Mouse (Mus musculus) neural tube, embryonic 15.5 days (tissue): ENCODE measurements around the gene Dip2b. TPM values are rescaled to one million over a fixed set of nuclear protein-coding genes. Genes with fewer than 3 reads are reported as not detected.
A peak's percentile ranks its signal among the peaks of the same experiment; 100 is the strongest.

Experiments
- ATAC-seq: fragments of 200-750 bp; cut with Nextera tagmentation; 2 replicates; pipeline ENCODE4 v1.8.0; 2017; ENCODE audit warnings: mild to moderate bottlenecking, moderate TSS enrichment, moderate library complexity; ENCODE audit not compliant: low FRiP score
- H3K27ac ChIP-seq: fragments of 300-500 bp; sonication (generic); replicated peaks from 2 replicates; pipeline ENCODE4 v1.5.1; 2015; ENCODE audit warnings: mild to moderate bottlenecking, inconsistent platforms
- H3K27me3 ChIP-seq: fragments of 300-500 bp; sonication (generic); replicated peaks from 2 replicates; pipeline ENCODE4 v1.6.1; 2015; ENCODE audit warnings: inconsistent platforms
- H3K36me3 ChIP-seq: fragments of 300-500 bp; sonication (generic); 2 replicates; pipeline ENCODE4 v1.6.1; 2015; ENCODE audit warnings: inconsistent platforms
- H3K4me1 ChIP-seq: fragments of 300-500 bp; sonication (generic); 2 replicates; pipeline ENCODE4 v1.6.1; 2015; ENCODE audit warnings: inconsistent platforms
- H3K4me2 ChIP-seq: fragments of 300-500 bp; sonication (generic); 2 replicates; pipeline ENCODE4 v1.6.1; 2015; ENCODE audit warnings: inconsistent platforms, mild to moderate bottlenecking, moderate library complexity
- H3K4me3 ChIP-seq: fragments of 300-500 bp; sonication (generic); replicated peaks from 2 replicates; pipeline ENCODE4 v1.5.1; 2015; ENCODE audit warnings: mild to moderate bottlenecking, inconsistent platforms
- H3K9ac ChIP-seq: fragments of 300-500 bp; sonication (generic); replicated peaks from 2 replicates; pipeline ENCODE4 v1.6.1; 2015; ENCODE audit warnings: mild to moderate bottlenecking, inconsistent platforms
- H3K9me3 ChIP-seq: fragments of 300-500 bp; sonication (generic); replicated peaks from 2 replicates; pipeline ENCODE4 v1.6.1; 2016; ENCODE audit warnings: inconsistent platforms
- WGBS: fragments of 180-500 bp; shearing (Covaris S2); methylation state at CpG from one replicate; pipeline ENCODE4 v1.1.7; 2015; ENCODE audit warnings: mixed read lengths; 5-methylcytosine and 5-hydroxymethylcytosine counted together
- polyA plus RNA-seq: library from polyadenylated mRNA; unstranded; fragments of >200 nt; fragmentation: Nextera tagmentation; extraction: Ambion mirVana; gene quantifications from 2 replicates; pipeline ENCODE4 v1.2.1, GENCODE M21; 2015

Gene Dip2b
- polyA plus RNA-seq, 1 experiment from 2014 or later, result 14.0 TPM

DNA sequence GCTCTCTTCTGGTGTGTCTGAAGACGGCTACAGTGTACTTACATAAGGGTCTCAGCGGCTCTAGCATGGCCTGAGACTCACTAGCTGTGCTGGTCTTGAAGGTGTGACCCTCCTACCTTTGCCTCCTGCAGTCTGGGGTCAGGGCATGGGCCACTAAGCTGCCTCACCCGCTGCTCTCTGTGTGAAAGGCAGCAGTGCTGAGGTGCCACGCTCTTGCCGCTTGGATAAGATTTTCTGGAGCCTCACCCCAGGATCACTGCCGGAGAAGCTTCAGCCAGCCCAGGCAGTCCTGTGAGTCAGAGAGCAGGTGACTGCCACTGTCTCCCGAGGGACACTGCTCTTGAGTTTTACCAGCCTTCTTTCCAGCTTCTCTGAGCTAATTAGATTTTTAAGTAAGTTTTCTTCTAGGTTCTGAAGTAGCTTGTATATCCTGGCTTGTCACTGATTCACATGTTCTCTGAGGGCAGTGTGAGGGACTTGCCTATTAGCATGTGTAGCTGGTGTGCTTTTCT is 18.0 kb downstream of the Dip2b start:
- Histone ChIP-seq H3K9ac (no peak overlapping the region), H3K36me3 (no peaks in the 10 kb centered on the region), H3K9me3 (no peaks in the 10 kb centered on the region), H3K27ac (no peak overlapping the region), H3K27me3 (no peaks in the 10 kb centered on the region), H3K4me2 (no peak overlapping the region), H3K4me1 (peaks cover 29% of the 10 kb centered on the region), H3K4me3 (no peak overlapping the region)
- ATAC-seq, result no peak
- WGBS, result 86% methylated on average over 7 of the region's 7 CpGs

DNA sequence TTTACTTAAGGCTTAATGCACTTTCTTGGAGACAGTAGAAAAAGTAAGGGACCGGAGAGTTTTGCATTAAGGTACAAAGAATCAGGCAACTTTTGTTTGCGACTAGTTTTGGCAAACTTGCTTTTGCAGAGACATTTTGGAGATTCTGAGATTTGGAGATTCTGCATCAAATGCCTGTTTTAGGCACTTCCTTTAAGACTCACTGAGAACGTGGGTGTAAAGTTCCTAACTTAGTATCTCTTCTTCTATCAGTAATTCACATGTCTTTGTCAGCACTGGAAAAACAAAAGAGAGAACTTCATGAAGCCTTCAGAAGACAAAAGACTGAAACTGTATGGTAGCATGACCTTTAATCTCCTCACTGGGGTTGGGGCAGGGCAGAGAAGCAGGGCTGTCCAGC is 19.2 kb downstream of the Dip2b start:
- H3K27me3 ChIP-seq, result no peaks in the 10 kb centered on the region
- no peak overlapping the region for H3K9ac ChIP-seq
- H3K9me3 ChIP-seq, result no peaks in the 10 kb centered on the region
- H3K4me1 ChIP-seq, result peaks cover 24% of the 10 kb centered on the region
- H3K36me3 ChIP-seq, result no peaks in the 10 kb centered on the region
- H3K4me3 ChIP-seq, result no peak overlapping the region
- no peak for ATAC-seq
- no peak overlapping the region for H3K4me2 ChIP-seq
- WGBS, result 82% methylated on average over 3 of the region's 3 CpGs
- H3K27ac ChIP-seq, result no peak overlapping the region

DNA sequence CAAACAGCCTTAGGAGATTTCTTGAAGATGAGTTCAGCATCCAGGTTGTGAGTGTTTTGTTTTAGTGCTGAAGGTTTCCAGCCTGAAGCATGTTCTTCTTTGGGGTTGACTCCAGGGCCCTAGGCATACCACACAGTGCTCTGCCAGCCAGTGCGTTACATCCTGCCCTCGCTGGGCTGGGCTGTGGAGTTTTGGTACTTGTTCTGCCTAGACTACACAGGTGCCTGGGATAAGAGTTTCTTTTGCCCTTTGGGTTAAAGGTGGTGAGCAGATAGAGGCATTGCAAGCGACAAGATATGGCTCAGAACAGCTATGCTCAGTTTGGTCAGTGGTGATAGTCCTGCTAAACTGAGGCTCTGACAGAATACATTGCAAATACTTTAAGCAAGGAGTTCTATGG is 19.7 kb downstream of the Dip2b start:
- H3K27me3 ChIP-seq, result no peaks in the 10 kb centered on the region
- no peak overlapping the region for H3K27ac ChIP-seq
- H3K4me2 ChIP-seq, result no peak overlapping the region
- 91% methylated on average over 3 of the region's 3 CpGs for WGBS
- H3K36me3 ChIP-seq, result no peaks in the 10 kb centered on the region
- no peak for ATAC-seq
- H3K9me3 ChIP-seq, result no peaks in the 10 kb centered on the region
- H3K4me1 ChIP-seq, result peaks cover 19% of the 10 kb centered on the region
- no peak overlapping the region for H3K4me3 ChIP-seq
- H3K9ac ChIP-seq, result no peak overlapping the region

DNA sequence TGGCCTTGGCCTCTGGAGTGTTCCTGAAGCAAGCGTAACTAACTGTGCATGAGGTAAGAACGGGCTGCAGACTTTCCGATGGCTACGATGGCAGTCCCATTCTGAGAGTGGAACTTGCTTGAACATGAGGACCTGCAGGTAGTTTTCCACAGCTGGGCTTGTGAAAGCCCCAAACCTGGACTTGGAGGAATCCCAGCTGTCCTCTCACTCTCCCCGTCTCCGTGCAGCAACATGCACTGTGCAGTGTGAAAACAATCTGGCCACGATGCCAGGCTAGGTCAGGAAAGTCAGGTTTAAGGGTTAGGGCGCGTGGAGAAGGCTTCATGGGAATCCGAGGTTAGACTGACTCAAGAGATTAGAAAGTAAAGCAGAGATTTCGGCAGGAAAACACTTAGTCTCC is 20.4 kb downstream of the Dip2b start:
- Histone ChIP-seq H3K4me2 (no peak overlapping the region), H3K27me3 (no peaks in the 10 kb centered on the region), H3K27ac (no peak overlapping the region), H3K4me1 (peaks cover 13% of the 10 kb centered on the region), H3K9ac (no peak overlapping the region), H3K4me3 (no peak overlapping the region), H3K9me3 (no peaks in the 10 kb centered on the region), H3K36me3 (no peaks in the 10 kb centered on the region)
- ATAC-seq, result no peak
- WGBS, result 80% methylated on average over 11 of the region's 11 CpGs

DNA sequence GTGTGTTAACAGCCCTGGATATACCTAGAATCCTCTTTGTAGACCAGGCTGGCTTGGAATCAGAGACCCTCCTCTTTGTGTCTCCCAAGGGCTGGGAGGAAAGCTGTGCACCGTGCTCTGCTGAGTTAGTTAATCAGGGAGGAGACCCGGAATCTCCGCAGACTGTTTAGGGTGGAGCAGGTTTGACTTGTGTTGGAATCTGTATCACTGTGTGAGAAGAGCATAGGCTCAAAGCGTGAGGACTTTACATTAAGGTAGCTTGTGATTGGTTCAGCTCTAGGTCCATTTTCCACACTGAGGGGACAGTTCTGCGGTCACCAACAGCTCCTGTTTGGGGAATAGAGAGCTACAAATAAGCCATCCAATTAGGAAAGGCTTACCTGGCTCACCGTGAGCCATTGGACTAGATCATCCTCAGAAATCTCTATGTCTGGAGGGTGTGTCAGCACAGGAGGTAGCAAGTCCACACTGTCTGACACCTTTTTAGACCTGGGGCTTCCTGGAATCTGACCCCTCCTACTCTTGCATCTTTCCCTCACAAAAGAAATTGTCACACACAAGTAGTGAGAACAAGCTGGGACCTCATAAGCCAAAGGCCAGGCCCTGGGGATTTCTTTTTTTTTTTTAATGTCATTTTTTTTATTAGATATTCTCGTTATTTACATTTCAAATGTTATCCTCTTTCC is 21.3 kb downstream of the Dip2b start:
- no peak overlapping the region for H3K4me2 ChIP-seq
- H3K27ac ChIP-seq, result no peak overlapping the region
- ATAC-seq, result no peak
- no peaks in the 10 kb centered on the region for H3K36me3 ChIP-seq
- H3K9ac ChIP-seq, result no peak overlapping the region
- H3K9me3 ChIP-seq, result no peaks in the 10 kb centered on the region
- H3K4me3 ChIP-seq, result no peak overlapping the region
- no peaks in the 10 kb centered on the region for H3K27me3 ChIP-seq
- 72% methylated on average over 7 of the region's 7 CpGs for WGBS
- peaks cover 13% of the 10 kb centered on the region for H3K4me1 ChIP-seq

DNA sequence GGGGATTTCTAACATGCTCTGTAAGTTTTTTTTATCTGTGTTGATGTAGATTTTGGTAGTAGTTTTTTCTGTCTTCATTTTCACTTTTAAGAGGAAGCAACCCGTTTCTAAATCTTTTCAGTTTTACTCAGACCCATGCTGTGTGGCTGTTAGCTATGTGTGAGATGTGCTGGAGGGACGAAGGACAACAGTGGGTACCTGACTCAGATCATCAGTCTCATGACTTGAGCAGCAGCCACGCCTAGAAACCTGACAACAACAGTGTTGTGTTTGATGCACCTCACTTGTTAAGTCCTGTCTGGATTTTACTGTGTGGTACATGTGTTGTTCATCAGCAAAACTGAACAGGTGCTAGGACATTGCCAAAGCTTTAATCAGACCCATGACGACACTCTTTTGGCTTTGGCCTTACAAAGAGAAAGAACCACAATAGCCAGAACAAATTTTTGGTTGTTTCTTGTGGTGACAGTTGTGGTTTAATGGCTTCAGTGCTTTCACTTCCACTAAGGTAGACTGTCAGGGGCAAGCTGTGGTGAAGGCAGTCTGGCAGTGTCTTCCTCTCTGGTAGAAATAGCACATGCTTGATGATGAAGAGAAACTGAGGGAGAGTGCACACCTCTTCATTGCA is 22.2 kb downstream of the Dip2b start:
- Histone ChIP-seq H3K9ac (no peak overlapping the region), H3K27ac (no peak overlapping the region), H3K36me3 (no peaks in the 10 kb centered on the region), H3K4me1 (peaks cover 13% of the 10 kb centered on the region), H3K4me3 (no peak overlapping the region), H3K27me3 (no peaks in the 10 kb centered on the region), H3K4me2 (no peak overlapping the region), H3K9me3 (no peaks in the 10 kb centered on the region)
- WGBS, result 78% methylated on average over 4 of the region's 4 CpGs
- ATAC-seq, result no peak

DNA sequence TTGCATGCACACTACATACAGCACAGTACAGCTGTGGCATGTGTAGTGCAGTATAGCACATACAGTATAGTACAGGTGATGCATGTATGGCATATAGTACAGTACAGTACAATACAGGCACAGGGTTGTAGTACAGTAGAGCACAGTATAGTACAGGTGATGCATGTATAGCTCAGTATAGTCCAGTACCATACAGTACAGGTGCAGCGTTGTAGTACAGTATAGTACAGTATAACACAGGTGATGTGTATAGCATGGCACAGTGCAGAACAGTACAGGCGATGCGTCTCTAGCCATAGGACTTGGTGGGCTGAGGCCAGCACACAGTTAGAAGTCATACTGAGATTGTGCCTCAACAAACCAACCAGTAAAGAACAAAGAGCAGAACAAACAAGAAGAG is 22.9 kb downstream of the Dip2b start:
- H3K4me1 ChIP-seq, result peaks cover 16% of the 10 kb centered on the region
- H3K4me2 ChIP-seq, result no peak overlapping the region
- no peaks in the 10 kb centered on the region for H3K36me3 ChIP-seq
- 92% methylated on average over 3 of the region's 3 CpGs for WGBS
- H3K9me3 ChIP-seq, result no peaks in the 10 kb centered on the region
- ATAC-seq, result 0 out of 2 replicates have a peak, but pooled peaks have one; percentile 23
- H3K4me3 ChIP-seq, result no peak overlapping the region
- no peak overlapping the region for H3K27ac ChIP-seq
- no peaks in the 10 kb centered on the region for H3K27me3 ChIP-seq
- no peak overlapping the region for H3K9ac ChIP-seq

DNA sequence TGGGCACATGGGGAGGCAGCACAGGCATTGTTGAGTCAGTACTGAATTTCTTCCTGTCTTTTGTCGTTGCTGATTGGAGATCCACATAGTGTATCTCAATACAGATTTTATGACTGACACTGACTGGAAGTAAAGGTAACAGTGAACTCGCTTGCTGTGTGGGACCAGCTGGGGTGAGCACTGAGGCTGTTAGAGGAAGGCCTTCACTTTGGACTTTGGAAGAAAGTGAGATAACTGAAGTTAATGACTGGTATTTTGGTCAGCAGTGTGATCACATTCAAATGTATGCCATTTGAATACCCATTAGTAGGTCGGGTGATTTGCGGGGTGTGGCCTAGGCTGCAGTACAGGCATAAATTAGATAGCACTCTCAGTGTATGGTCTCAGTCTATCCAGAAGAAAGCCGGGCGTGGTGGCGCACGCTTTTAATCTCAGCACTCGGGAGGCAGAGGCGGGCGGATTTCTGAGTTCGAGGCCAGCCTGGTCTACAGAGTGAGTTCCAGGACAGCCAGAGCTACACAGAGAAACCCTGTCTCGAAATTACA is 24.8 kb downstream of the Dip2b start:
- Histone ChIP-seq H3K9me3 (no peaks in the 10 kb centered on the region), H3K27me3 (no peaks in the 10 kb centered on the region), H3K4me1 (peaks cover 27% of the 10 kb centered on the region), H3K27ac (no peak overlapping the region), H3K4me3 (no peak overlapping the region), H3K36me3 (no peaks in the 10 kb centered on the region), H3K9ac (no peak overlapping the region), H3K4me2 (no peak overlapping the region)
- no peak for ATAC-seq
- WGBS, result 87% methylated on average over 13 of the region's 13 CpGs

DNA sequence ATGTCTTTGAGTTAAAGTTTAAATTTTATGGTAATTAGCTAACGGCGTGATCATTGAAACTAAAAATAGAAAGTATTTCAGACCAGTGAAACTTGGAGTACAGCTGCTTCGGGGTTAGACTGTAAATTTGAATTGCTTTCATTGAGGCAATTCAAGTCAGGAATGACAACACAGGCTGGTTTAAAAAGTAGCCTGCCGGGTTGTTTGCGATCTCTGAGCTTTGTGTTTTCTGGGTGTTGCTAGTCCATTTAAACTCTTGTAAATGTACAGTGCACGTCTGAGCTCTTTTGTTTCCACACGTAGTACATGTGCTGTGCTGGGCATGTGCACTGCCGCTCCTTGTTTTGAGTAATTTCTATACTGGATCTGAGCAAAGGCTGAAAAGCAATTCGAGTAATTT is 28.2 kb downstream of the Dip2b start:
- ATAC-seq, result no peak
- no peaks in the 10 kb centered on the region for H3K9me3 ChIP-seq
- WGBS, result 17% methylated on average over 9 of the region's 9 CpGs
- H3K9ac ChIP-seq, result no peak overlapping the region
- no peaks in the 10 kb centered on the region for H3K27me3 ChIP-seq
- H3K4me1 ChIP-seq, result peaks cover 22% of the 10 kb centered on the region
- no peak overlapping the region for H3K4me3 ChIP-seq
- H3K27ac ChIP-seq, result no peak overlapping the region
- no peaks in the 10 kb centered on the region for H3K36me3 ChIP-seq
- H3K4me2 ChIP-seq, result no peak overlapping the region

DNA sequence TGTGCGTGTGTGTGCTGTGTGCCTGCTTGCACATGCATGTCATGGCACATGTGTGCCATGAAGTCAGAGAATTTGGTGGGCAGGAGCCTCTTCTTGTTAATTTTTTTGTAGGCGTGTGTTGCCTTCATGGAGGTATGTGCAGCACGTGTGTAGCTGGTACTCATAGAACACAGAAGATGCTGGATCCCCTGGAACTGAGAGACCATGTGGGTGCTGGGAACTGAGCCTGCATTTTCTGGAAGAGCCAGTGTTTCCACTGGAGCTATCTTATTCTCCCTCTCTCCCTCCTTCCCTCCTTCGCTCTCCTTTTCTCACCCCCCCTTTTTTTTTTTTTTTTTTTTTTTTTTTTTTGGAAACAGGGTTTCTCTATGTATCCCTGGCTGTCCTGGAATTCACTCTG is 30.6 kb downstream of the Dip2b start:
- Histone ChIP-seq H3K4me3 (no peak overlapping the region), H3K9ac (no peak overlapping the region), H3K36me3 (no peaks in the 10 kb centered on the region), H3K4me1 (peaks cover 35% of the 10 kb centered on the region), H3K4me2 (no peak overlapping the region), H3K9me3 (no peaks in the 10 kb centered on the region), H3K27ac (no peak overlapping the region), H3K27me3 (no peaks in the 10 kb centered on the region)
- ATAC-seq, result no peak
- 88% methylated on average over 4 of the region's 4 CpGs for WGBS

DNA sequence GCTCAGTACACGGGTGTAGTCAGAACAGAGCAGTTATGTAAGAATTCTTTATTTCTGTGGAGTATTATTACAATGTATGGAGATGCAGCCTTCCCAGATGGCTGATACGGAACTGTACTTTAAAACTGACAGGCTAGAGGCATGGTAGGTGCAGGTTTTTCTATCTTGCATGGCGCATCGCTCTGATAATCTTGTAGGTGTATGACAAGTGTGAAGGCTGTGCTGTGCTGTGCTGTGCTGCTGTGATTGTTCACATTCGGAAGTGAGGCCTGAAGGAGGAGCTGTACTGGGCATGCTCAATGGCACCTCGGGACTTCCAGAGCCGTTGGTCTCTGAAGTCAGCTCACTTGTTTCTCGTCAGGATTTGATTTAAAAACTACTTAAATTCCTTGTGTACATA is 31.6 kb downstream of the Dip2b start:
- no peak for ATAC-seq
- Histone ChIP-seq H3K36me3 (no peaks in the 10 kb centered on the region), H3K4me3 (no peak overlapping the region), H3K27ac (no peak overlapping the region), H3K27me3 (no peaks in the 10 kb centered on the region), H3K9ac (no peak overlapping the region), H3K9me3 (no peaks in the 10 kb centered on the region), H3K4me1 (peaks cover 41% of the 10 kb centered on the region), H3K4me2 (no peak overlapping the region)
- 82% methylated on average over 8 of the region's 8 CpGs for WGBS

DNA sequence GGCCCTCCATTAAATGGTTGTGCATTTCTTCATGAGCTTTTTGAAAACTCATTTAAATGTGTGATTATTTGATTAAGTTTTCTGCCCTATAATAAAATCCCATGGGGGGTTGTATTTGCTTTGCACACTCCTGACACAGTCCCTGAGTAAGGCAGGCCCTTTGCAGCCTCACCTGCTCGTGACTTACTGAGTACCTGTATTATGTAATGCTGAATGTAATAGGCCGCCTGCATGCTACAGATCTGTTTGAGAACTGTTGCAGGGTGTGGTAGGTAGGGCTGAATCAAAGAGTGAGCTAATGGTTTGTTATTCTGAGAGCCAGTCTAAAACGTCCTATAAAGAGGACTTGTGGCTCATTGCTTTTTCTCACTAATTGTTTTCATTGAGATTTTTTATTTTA is 33.4 kb downstream of the Dip2b start:
- Histone ChIP-seq H3K4me2 (no peak overlapping the region), H3K27me3 (no peaks in the 10 kb centered on the region), H3K9me3 (no peaks in the 10 kb centered on the region), H3K9ac (no peak overlapping the region), H3K36me3 (no peaks in the 10 kb centered on the region), H3K27ac (no peak overlapping the region), H3K4me3 (no peak overlapping the region), H3K4me1 (peaks cover 48% of the 10 kb centered on the region)
- no peak for ATAC-seq
- WGBS, result 91% methylated on average over 3 of the region's 3 CpGs
